Mouse (Mus musculus) layer of hippocampus, postnatal 10 days (tissue): ENCODE measurements around the gene Gm3604. TPM values are rescaled to one million over a fixed set of nuclear protein-coding genes. Genes with fewer than 3 reads are reported as not detected.
"Not testable (repeated sequence)": the region's sequence is repeated elsewhere in the genome, so short reads cannot be mapped to it uniquely, and the experiment has no call there.

Source experiments
- DNase-seq, 2 experiments: peaks; one replicate each; pipeline ENCODE4 v3.0.0; 2021; ENCODE audit warnings: low spot score in 2 of 2
- long read RNA-seq: library from polyadenylated mRNA; stranded (forward); transcript quantifications from one replicate; pipeline ENCODE4 v2.0.0, GENCODE M21; 2023
- microRNA-seq, 2 experiments: library from miRNA; unstranded; fragments of <30 nt; microRNA quantifications; one replicate each; pipeline ENCODE4 v1.2.0; 2021
- total RNA-seq, 2 experiments: library from RNA; stranded (reverse); gene quantifications; 2 replicates each; pipeline ENCODE4 v1.2.3; 2021

Gm3604 gene
- total RNA-seq, result 1 to 10 TPM; 1.2 to 1.3 TPM
- long read RNA-seq, partial matches to known transcripts, result 0 of 1 reads
- long read RNA-seq, other reads (novel, unspliced or antisense), result 0 of 1 reads

GRCm38 (mm10) chr13:62382952-62383351 is at the start of gene Gm3604:
Gm3604 (minus strand) TSS chr13:62383177.
- peak; percentile 22 to 23 for DNase-seq

- DNase-seq, result not testable (repeated sequence)
Measured at GRCm38 (mm10) chr13:62399206-62399605, 16.2 kb upstream of the Gm3604 start.

- DNase-seq, result not testable (repeated sequence)
Measured at GRCm38 (mm10) chr13:62390076-62390620, 7.2 kb upstream of the Gm3604 start.

GRCm38 (mm10) chr13:62331786-62332185 is 51.2 kb downstream of the Gm3604 start:
- DNase-seq, result no peak

GRCm38 (mm10) chr13:62331381-62331780 is 51.6 kb downstream of the Gm3604 start:
- no peak for DNase-seq

Small RNA genes lying within 50 kb of the gene (microRNA-seq; reads per million reads assigned to microRNA genes)
- 0 reads per million in 2 experiments for gene Gm25933

Other genes with a start within 250 kb of the Gm3604 start
- gene Gm49359, start 83.7 kb upstream of the Gm3604 start, total RNA-seq, result 10 to 100 TPM; 15.0 to 15.4 TPM
- not detected for gene Zfp935, start 175.3 kb upstream of the Gm3604 start, total RNA-seq
- 1 to 10 TPM; 6.6 to 8.7 TPM for gene Zfp934, start 188.0 kb upstream of the Gm3604 start, total RNA-seq
- gene 6720489N17Rik, start 241.0 kb upstream of the Gm3604 start, total RNA-seq, result 1 to 10 TPM; 2.9 TPM